Mouse (Mus musculus) bone marrow, adult 2 months (tissue): ENCODE measurements around the gene Gm7271.

Source experiments
- CTCF ChIP-seq: fragments of 200-500 bp; IDR thresholded peaks from 2 replicates; pipeline ENCODE4 v1.5.1; 2011; ENCODE audit warnings: low read length, control low read depth; ENCODE audit not compliant: control insufficient read depth, insufficient read depth
- POLR2A ChIP-seq: fragments of 200-500 bp; IDR thresholded peaks from 2 replicates; pipeline ENCODE4 v1.6.1; 2011; ENCODE audit warnings: low read depth, mild to moderate bottlenecking, control low read depth, low read length, borderline replicate concordance; ENCODE audit not compliant: control insufficient read depth

GRCm38 (mm10) chr5:76525066-76525465 lies 41.2 kb downstream of the Gm7271 start:
- TF ChIP-seq CTCF: no peak
- TF ChIP-seq POLR2A: no peak
